Mouse (Mus musculus): Measurements from ENCODE around the gene Rpl24.

The Rpl24 gene

DNA sequence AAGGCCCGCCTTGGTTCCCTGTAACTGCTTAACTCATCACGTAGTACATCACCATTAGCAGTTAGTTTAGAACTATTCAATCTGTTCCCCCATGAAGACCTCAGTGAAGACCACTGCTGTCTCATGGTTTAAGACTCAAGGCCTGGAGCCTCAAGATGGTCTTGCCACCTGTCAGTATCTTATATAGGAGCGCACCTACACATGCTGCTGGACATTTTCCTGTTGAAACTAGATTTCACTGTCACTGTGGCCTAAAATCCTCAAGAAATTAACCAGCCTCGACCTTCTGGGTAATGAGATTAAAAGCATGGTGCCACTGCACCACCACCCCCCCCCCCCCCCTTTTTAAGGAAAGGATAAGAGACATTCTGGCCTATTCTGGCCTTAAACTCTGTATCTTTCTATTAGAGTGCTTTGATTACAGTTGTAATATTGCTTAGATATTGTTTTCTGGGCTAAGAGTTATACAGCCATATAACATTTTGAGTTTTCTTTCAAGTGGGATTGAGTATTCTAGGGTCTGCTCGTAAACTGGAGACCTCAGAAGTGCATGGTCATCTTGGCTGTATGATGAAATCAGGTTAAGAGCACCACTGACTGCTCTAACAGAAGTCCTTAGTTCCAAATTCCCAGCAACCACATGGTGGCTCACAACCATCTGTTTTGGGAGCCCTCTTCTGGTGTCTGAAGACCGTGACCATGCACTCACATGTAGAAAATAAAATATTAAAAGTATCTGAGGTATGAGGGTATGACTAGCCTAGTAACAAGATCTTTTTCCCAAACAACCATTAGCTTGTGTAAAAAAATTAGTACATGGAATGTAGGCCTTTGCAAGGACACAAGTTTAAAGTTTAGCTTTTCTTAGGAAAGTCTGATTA lies 5.9 kb downstream of the Rpl24 start:
- DNase-seq, result no peak

DNA sequence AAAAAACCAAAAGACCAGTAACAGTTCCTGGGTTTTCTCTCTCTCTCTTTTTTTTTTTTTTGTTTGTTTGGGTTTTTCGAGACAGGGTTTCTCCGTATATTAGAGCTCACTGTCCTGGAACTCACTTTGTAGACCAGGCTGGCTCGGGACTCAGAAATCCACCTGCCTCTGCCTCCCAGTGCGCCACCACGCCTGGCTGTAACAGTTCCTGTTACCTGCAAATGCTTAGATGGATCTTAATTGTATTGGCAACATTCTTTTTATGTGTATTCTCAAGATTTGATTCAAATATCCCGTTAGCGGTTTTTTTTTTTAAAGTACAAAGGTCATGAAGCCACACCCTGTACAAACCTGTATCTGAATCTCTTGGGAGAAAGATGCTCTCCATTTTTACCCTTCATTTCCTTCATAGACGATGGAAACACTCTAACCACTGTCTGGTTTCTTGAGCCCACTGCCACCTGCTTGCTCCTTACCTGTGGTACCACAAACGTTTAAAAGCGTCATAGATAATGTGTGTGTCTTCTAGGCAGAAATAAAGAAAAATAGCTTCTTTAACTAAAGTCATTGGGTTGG lies 6.6 kb downstream of the Rpl24 start:
- no peak for DNase-seq

DNA sequence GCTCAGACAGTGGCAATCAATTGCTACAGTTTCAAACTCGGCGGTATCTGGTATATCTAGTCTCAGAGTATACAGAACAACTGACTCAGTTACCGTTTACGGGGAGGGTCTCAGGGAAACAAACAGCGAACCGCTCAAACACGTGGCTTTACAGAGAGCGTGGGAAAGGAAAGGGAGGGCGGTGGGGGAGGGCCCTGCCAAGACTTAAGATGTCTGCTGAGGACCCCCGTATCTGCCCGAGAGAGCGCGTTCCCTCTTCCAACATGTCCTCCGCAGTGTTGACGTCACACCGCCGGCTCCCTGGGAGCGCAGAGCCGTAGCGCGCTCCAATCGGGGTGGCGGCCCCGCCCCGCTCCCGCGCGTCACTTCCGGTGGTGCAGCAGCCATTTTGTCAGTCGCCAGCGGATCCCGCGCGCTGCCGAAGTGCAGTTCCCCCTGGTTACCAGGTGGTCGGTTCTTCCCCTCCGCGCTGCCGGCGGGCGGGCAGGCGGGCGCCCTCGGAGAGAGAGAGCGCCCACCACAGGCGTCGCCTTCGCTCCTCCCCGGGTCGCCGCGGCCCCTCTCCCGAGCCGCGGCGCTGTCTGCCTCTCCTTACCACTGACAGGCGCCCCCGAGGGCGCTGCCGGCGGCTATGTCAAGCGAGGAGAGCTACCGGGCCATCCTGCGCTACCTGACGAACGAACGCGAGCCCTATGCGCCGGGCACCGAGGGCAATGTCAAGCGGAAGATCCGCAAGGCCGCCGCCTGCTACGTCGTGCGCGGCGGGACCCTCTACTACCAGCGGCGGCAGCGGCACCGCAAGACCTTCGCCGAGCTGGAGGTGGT lies 7.6 kb downstream of the Rpl24 start, which contains the start of gene Zbtb11:
TSS of gene Zbtb11 (plus strand) at position 453 of the 825 bp plus-strand sequence.
- peak; percentile 99 for DNase-seq

DNA sequence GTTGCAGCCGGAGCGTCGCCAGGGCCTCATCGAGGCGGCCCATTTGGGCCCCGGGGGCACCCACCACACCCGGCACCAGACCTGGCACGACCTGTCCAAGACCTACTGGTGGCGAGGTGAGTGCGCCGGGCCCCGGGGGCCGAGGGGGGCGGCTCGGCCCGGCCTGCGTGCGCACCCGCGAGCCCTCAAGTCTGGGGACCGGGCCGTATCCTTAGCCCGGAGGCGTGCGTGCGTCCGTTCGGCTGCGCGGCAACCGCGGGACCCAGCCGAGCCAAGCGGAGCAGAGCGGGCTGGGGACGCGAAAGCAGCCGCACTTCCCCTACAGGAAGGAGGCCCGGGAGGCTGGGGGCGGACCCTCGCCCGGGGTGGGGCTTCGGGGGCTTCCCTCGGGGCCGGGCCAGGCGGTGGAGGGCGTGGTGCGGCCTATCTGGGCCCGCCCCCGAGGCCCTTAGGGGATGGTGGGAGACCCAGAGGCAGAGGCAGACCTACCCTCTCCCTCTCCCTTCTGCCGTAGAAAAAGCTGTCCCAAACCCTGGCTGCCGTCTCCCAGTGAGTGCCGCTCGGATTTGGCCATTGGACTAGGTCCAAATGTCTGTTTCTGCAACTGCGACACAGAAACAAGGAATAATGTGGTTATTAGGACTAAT lies 8.3 kb downstream of the Rpl24 start:
- peak; percentile 94 for DNase-seq

DNA sequence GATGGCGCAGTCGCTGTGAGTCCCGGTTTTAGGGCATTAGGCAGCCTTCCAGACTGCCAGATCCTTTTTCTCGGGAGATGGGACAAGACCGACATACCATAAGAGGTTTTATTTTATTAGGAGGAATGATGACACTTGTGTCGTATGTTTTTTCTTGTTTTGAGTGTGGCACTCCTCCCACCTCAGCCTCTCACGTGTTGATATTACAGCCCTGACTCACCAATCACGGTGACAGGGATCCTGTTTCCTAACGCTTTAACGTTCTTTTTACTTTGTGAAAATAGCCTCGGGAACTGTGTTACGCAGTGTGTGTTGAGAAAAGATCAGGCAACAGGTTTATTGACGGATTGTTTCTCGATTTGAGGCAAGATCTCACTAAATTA lies 8.8 kb downstream of the Rpl24 start:
- no peak for DNase-seq

DNA sequence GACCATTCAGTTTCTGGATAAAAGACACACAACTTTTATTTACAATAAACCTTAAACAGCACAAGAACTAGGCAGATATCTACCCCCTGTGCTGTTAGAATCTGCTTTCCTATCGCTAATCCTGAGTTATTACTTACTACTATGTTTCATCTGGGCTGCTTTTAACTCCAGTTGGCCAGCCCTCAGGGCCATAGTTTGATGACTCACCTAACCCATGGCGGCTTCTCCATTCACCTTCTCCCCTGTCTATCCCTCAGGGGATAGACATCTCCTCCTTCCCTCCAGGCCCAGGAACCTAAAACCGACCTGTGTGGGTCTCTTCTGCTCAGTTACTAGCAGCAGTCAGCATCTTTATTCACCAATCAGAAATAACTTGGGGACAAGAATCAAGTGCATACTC lies 19.9 kb downstream of the Rpl24 start:
- no peak for DNase-seq

DNA sequence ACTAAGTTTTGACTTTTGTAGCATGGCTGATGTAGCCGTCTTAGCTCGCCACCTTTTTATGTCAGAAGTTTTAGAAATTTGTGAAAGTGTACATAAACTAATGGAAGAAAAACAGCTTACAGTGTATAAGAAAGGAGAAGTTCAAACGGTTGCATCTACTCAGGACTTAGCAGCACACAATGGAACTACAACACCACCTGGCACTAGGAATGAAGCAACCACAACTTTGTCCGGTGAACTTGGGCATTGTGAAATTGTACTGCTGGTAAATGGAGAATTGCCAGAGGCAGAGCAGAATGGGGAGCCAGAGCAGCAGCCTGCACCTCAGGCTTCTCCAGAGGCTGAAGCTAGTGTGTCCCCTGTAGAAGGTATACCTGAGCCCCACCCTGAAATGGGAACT lies 24.2 kb downstream of the Rpl24 start:
- DNase-seq, result no peak

DNA sequence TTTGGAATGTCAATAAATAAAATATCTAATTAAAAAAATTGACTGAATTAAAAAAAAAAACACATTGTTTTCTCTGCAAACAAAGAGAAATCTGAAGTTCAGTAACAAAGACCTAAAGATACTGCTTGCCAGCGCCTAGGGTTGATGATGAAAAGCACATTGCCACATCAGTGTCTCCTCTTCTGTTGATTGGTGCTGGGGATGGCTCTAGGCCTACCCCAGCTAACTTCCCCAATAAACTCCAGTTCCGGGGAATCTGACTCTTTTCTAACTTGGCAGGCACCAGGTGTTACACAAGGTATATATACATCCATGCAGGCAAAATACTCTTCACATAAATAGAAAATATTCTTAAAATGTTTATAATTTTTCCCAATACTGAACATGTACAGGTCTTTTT lies 28.2 kb downstream of the Rpl24 start:
- no peak for DNase-seq

DNA sequence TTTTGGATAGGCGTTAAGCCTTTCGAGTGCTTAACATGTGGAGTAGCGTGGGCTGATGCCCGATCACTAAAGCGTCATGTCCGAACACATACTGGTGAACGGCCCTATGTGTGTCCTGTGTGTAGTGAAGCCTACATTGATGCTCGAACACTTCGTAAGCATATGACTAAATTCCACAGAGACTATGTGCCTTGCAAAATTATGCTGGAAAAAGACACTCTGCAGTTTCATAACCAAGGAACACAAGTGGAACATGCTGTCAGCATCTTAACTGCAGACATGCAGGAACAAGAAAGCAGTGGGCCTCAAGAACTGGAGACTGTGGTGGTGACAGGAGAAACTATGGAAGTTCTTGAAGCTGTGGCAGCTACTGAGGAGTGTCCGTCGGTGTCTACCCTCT lies 40.7 kb downstream of the Rpl24 start:
- DNase-seq, result no peak

DNA sequence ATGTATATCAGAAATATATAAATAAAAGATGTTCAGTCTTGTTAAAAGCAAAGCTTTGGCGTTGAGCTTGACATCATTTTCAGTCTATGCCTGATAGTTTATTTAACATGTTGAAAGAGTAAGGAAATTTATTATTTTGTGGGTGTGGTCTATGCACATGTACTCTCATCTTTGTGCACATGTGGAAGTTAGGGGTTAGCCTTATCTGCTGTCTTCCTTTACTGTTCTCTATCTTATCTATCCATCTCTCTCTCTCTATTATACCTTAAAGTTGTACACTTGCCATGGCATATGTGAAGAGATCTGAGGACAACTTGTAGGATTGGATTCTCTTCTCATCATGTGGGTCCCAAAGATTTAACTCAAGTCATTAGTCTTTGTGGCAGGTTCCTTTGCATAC lies 42.8 kb downstream of the Rpl24 start:
- no peak for DNase-seq

DNA sequence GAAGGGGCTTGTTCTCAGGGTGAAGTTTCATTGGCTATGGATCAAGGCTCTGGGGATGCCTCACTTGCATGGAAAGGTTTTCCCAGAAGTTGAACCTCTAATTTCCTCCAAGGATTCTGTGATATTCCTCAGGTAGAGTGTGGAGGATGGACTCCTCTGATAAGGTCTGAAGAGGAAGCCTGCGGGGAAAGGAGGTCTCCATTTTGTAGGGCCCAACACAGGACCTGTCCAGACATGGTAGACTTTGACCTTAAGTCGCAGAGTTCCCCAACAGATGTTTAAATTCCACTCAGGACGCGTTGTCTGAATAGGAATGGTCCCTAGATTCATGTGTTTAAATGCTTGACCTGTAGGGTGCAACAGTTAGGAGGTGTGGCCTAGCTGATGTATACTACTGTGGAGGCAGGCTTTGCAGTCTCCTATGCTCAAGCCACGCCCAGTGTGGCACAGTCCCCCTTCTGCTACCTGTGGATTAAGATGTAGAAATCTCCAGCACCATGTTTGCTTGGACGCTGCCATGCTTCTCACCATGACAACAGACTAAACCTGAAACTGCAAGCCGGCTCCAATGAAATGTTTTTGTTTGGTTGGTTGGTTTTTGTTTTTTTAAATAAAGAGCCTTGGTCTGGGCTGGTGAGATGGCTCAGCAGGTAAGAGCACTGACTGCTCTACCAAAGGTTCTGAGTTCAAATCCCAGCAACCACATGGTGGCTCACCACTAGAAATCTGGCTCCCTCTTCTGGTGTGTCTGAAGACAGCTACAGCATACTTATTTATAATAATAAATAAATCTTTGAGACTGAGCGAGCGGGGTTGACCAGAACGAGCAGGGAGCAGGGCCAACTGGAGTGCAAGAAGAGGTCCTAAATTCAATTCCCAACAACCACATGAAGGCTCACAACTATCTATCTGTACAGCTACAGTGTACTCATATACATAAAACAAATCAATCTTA lies 47.0 kb downstream of the Rpl24 start:
- no peak for DNase-seq

DNA sequence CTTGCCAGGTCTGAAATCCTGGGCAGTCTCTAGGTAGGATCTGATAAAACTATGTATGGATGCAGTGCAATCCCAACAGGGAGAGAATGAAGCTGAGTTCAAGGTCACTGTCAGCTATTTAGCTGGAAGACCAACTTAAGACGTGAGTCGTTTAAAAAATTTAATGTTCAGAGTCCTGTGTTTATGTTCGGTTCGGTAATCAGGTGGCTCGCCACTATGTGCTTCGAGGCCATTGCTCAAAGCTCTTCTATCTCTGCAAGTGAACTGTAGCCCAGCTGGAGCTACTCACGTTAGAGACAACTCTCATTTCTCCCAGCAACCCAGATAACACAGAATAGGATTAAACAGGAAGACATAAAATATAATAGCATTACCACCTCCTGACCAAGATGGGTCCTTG lies 48.0 kb downstream of the Rpl24 start:
- no peak for DNase-seq

DNA sequence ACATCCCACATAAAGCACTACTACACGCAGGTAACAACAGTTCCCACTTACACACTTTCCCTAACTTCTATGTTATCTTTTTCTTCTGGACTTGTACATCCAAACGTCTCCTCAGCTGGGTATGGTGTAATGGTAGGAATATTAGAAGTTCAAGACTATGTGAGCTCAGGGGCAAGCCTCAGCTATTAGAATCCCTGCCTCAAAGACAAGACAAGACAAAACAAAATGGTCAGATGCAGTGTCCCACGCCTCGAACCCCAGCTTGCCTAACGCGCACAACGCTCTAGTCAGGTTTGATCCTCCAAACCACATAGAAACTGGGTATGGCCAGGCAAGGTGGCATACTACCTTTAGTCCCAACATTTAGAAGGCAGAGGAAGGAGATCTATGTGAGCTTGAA lies 53.6 kb downstream of the Rpl24 start:
- no peak for DNase-seq

All from kidney, postnatal 14 days (tissue).